Mouse (Mus musculus) heart, adult 9 months (tissue): ENCODE data around the gene Alpk3.
"Not testable (repeated sequence)": the region's sequence is repeated elsewhere in the genome, so short reads cannot be mapped to it uniquely, and the experiment has no call there.

Source experiments
- DNase-seq, 2 experiments: peaks; one replicate each; pipeline ENCODE4 v3.0.0; 2022; ENCODE audit warnings: low spot score in 2 of 2

Gene Alpk3

GRCm38 (mm10) chr7:81131864-81132263 is 74.5 kb downstream of the Alpk3 start:
- peak; percentile 79 to 87 for DNase-seq

DNA sequence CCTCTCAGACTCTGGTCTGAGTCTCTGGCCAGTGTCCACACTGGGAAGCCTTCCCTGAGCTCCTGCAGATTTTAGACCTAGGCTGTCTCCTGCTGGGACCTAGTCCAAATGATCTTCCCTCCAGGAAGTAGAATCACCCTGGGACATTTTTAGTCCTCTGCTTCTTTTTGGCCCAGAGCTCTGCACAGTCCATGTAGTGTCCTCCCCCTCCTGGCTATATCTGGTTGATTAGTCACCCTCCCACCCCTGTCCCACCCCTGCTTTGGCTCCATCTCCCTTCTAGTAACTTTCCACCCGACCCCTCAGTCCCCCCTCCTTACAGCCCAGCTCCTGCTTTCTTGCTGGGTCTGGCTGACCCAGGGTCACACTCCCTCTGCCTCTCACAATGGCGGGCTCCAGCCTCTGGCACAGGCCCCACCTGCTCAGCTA is 75.5 kb downstream of the Alpk3 start:
- DNase-seq: peak; percentile 79 to 88

GRCm38 (mm10) chr7:81133416-81133815 is 76.0 kb downstream of the Alpk3 start:
- DNase-seq: peak in 1 of 2 experiments; percentile 49

DNA sequence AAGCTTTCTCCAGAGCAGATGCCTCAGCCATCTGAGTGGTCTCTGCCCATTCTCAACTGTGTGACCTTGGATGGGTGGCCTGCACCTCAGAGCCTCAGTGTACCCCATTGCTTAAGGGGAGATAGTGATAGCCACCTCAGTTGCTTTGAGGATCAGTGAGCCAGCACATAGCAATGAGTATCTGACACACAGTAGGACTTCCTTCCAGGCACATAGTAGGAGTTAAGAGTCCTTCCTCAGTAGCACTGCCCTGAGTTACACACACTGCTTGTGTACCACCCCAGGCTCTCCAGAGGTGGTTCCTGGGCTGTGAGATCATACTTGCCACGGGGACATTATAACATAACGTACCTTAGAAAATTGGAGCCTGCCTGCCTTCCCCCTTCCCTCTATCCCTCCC is 76.5 kb downstream of the Alpk3 start:
- DNase-seq: no peak

DNA sequence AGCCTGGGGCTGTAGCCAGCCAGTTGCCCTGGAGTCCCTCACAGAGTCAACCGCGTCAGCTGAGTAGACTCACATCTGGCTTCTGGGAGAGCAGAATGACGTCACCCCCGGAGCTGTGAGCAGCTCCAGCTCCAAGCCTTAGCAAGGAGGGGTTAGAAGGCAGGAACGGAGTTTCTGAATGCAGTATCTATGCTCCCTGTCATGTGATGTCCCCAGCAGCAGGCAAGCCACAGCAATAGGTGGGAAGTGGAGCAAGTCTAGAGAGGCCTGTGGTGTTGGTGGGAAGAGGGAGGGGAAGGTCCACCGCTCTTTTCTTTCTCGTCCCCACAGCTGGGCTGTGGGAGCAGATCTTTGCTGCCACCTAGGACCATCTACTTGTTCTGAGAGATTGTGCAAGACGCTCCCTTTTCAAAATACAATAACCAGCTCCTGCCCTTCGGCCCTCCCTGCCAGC is 77.2 kb downstream of the Alpk3 start:
- DNase-seq: peak; percentile 87

DNA sequence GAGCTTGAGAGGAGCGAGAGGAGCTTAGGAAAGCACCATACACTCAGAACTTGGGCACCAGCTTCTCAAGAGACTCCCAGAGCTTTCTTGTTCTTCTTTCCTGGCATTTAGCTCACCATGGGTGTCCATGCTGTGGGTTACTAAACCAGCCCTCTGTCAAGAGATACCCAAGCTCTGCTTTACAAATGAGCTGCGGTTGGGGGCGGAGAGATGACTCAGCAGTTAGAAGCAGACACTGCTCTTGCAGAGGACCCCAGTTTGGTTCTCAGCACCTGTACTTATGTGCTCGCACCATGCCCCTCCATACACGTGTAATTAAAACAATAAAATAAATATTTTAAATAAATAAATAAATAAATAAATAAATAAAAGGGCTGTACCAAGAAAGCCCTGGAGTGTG is 79.9 kb downstream of the Alpk3 start:
- DNase-seq: no peak

DNA sequence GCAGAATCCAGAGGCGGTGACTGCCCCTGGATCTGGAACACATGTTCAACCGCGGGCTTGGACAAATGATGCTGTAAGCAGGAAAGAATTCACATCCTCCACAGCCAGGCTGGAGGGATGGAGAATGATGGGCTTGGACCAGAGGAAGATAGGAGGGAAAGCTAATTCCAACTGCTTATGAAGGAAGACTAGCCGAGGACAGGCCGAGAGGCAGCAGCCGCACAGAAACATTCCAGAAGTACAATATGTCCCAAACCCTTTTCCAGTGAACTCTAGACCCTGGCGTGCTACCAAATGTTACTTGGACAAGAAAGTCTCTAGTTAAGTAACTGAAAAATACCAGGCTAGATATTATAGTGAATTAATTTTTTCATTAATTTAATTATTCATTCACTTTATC is 81.7 kb downstream of the Alpk3 start:
- peak; percentile 86 to 87 for DNase-seq

DNA sequence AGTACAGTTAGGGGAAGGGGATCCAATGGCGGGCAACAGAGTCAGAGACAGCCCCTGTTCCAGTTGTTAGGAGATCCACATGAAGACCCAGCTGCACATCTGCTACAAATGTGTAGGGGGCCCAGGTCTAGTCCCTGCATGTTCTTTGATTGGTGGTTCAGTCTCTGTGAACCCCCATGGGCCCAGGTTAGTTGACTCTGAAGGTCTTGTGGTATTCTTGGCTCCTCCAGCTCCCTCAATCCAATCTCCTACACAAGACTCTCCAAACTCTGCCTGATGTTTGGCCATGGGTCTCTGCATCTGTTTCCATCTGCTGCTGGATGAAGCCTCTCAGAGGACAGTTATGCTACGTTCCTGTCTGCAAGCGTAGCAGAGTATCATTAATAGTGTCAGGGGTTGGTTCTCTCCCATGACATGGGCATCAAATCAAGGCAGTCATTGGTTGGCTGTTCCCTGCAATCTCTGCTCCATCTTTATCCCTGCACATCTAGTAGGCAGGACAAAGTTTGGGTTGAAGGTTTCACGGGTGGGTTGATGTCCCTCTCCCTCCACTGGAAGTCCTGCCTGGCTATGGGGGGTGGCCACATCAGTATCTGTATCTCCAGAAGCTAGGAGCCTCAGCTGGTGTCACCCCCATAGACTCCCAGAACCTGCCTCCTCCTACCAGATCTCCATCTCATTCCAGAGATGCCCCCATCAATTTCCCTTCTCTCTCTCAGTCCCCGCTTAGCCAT is 82.4 kb downstream of the Alpk3 start:
- no peak for DNase-seq

DNA sequence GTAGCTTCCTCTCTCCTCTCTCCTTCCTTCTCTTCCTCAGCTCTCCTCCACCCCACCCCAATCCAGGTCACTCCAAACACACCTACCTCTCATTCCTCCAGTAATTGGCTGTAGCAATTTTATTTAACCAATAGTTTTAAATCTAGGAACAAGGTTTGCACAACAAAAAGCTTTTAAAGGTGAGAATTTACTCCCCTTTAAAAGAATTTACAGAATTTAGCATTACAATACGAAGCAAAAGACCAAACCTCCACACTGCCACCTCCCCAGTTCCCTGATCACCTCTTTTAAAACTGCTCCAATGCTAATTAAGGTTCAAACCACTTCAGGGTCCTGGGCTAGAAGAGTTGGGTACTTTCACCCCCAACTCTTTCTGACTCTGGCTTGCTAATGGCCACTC is 84.1 kb downstream of the Alpk3 start:
- DNase-seq: no peak

- DNase-seq: not testable (repeated sequence)
These were observed 85.7 kb downstream of the Alpk3 start for GRCm38 (mm10) chr7:81143056-81143455.

- DNase-seq: peak; percentile 65 to 66
These were observed 92.4 kb downstream of the Alpk3 start for GRCm38 (mm10) chr7:81149759-81150158.

DNA sequence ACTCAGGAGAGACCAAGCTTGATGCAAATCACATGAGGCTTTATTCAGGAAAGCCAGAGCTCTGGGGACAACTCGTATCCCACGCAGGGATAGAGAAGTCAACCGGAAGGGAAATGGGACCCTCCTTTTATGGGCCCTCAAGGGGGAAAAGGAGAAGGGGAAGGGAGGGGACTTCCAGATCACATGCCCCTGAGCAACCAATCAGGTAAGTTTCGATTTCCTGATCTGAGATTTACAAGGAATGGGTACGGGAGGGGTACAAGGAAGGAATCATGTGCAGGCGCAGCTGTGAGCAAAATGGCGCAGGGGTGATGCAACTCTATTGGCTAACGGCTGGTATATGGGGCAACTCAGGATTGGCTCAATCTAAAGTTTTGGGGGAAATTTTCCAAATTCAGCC is 93.8 kb downstream of the Alpk3 start:
- no peak for DNase-seq

- no peak for DNase-seq
These were observed 94.9 kb downstream of the Alpk3 start for GRCm38 (mm10) chr7:81152306-81152705.

DNA sequence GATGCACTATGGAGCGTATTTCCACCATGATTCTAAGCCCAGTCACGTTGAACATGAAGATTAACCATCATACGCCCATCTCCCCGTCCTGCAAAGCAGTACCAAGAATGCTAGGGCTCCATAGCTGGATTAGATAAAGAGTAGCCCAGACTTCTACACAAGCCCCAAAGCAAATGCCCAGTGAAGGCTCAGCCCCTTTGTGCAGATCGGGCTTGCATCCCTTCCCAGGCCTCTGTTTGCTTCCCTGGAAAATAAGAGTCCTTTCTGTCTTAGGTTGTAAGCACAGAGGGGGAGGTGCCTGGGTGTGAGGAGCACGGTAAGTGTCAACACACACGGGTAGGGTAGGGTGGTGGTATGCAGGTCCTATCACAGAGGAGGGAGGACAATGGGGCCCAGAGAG is 95.4 kb downstream of the Alpk3 start:
- no peak for DNase-seq

DNA sequence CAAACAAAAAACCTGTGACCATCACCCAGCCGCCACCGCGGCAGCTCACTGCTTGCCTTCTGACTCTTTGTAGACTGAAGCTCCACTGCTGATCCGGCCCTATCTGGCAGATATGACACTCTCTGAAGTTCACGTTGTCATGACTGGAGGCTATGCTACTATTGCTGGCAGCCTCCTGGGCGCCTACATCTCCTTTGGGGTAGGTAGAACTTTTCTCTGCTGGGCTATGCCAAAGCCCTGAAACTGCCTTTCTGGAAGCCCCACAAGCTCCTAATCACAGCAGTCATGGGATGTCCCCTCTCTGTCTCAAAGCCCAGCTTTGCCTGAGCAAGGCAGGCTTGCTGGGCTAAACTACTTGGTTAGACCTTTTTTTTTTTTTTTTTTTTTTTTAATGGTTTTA is 95.9 kb downstream of the Alpk3 start:
- DNase-seq: no peak

- DNase-seq: not testable (repeated sequence)
These were observed 96.8 kb downstream of the Alpk3 start for GRCm38 (mm10) chr7:81154244-81154643.

- peak; percentile 56 to 66 for DNase-seq
These were observed 97.6 kb downstream of the Alpk3 start for GRCm38 (mm10) chr7:81154960-81155359.
